Mouse (Mus musculus) MEL (cell line): ENCODE measurements at regions not wholly inside any gene's neighbourhood (a gene's known extent, or its start where the extent isn't known, plus 50 kb on each side); places are given as distances from the start of the nearest gene placed in this dataset.

Experiments used
- BHLHE40 ChIP-seq: IDR thresholded peaks from 2 replicates; pipeline ENCODE4 v1.6.1; 2012; ENCODE audit warnings: low read depth, mild to moderate bottlenecking, inconsistent platforms, low read length, improper control_type of control experiment, borderline replicate concordance
- CHD2 ChIP-seq: IDR thresholded peaks from 2 replicates; pipeline ENCODE4 v1.6.1; 2011; ENCODE audit warnings: low read length, improper control_type of control experiment
- CTCF ChIP-seq, 3 experiments: IDR thresholded peaks in 2 of 3; conservative IDR thresholded peaks in 1 of 3; 2 replicates each; pipeline ENCODE4 v1.5.1; 2011 to 2012; ENCODE audit warnings: low read length in 3 of 3, low read depth in 2 of 3, mild to moderate bottlenecking in 2 of 3, improper control_type of control experiment in 1 of 3, inconsistent platforms in 1 of 3, mixed read lengths in 1 of 3, moderate library complexity in 1 of 3; ENCODE audit not compliant: control insufficient read depth in 1 of 3, insufficient read depth in 1 of 3, poor library complexity in 1 of 3, severe bottlenecking in 1 of 3
- JUND ChIP-seq: IDR thresholded peaks from 2 replicates; pipeline ENCODE4 v1.6.1; 2011; ENCODE audit warnings: low read depth, mild to moderate bottlenecking, improper control_type of control experiment, low read length
- POLR2AphosphoS2 ChIP-seq: IDR thresholded peaks from 2 replicates; pipeline ENCODE4 v1.6.1; 2011; ENCODE audit warnings: low read length, improper control_type of control experiment

DNA sequence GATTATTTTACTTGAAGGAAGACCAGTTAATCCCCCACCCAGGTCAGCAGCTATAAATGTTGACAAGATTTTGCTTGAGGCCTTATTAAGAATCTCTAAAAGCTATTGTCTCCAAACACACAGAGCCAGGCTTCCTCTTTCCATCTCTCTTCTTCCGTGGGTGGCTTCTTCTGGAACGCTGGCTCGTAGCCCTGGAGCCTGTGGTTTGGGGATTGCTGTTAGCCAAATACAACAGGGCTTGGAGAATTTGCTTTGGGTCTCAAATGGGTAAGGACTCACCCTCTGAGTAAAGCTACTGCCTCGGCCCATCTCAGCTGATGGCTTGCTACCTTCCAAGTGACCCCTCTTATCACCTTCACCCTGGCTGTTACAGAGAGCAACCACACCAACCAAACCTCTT lies 179.3 kb upstream of the Hes1 start:
- TF ChIP-seq POLR2AphosphoS2 = no peak
- TF ChIP-seq CHD2 = no peak
- no peak for TF ChIP-seq JUND
- TF ChIP-seq CTCF (IDR thresholded peaks at IDR 0.05 in 2 of 3, conservative IDR thresholded peaks at IDR 0.05 in 1 of 3; ENCODE audit: control insufficient read depth in 1 of 3, insufficient read depth in 1 of 3, low read depth in 2 of 3, low read length in 3 of 3, poor library complexity in 1 of 3, severe bottlenecking in 1 of 3) = no peak
- no peak for TF ChIP-seq BHLHE40
